18 mouse cellular contexts compared by ENCODE assay signal in the genomic region with DNA sequence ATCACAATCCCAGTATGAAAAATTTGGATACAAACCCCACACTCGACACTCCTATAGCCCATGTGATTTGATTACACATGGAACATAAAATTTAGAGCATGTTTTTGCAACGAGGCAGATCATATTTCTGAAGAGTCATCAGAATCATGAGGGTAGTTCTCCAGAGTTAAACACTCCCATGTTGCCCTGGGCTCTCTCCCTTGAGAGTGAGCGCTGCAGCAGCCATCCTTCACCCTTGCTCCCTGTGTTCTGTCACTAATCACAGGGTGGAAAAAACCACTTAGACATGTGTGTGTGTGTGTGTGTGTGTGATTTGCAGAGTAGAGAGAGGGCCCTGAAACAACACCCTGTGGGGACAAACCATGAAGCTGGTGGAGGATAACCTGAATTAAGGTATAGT. TPM values are rescaled to one million over a fixed set of nuclear protein-coding genes. Genes with fewer than 3 reads are reported as not detected.
DNase-seq lines count a peak whose midpoint lies in the region; ATAC-seq and TF ChIP-seq lines count a peak whose summit lies in the region.
"Had no signal": no experiment of that assay in that cellular context is flagged by ENCODE, and none has a peak within 500 bp of the region (broad histone marks: within the 10 kb centered on the region; RNA-seq: fewer than 3 reads in every experiment).

No protein-coding gene starts in this region.

- no peaks in the 10 kb centered on the region for H3K36me3 ChIP-seq in heart, embryonic 13.5 days
- peaks cover 8% of the 10 kb centered on the region; the same call in 1 of the 2 replicates for H3K36me3 ChIP-seq in heart, adult 2 months (ENCODE audit: control insufficient read depth, insufficient read depth, low read length)
- peaks cover 31% of the 10 kb centered on the region for H3K36me3 ChIP-seq in megakaryocyte, embryonic 14.5 days (replicated peaks; ENCODE audit: low read length)
- H3K36me3 ChIP-seq: embryonic facial prominence, embryonic 13.5 days; hindbrain, embryonic 15.5 days had no signal

- H3K4me3 ChIP-seq in heart, embryonic 13.5 days, result no peak overlapping the region
- H3K4me3 ChIP-seq in heart, adult 2 months, result no peak overlapping the region
- H3K4me3 ChIP-seq in megakaryocyte, embryonic 14.5 days (replicated peaks), result peak overlapping the region; percentile 99
- H3K4me3 ChIP-seq: embryonic facial prominence, embryonic 13.5 days; hindbrain, embryonic 15.5 days had no signal

- TF ChIP-seq POLR2A in heart, adult 2 months (IDR thresholded peaks at IDR 0.05; ENCODE audit: insufficient read depth, low read depth, low read length), result no peak

- H3K4me2 ChIP-seq in heart, embryonic 13.5 days, result peak overlapping the region; percentile 98
- H3K4me2 ChIP-seq: embryonic facial prominence, embryonic 13.5 days; hindbrain, embryonic 15.5 days; midbrain, embryonic 11.5 days had no signal

- intact Hi-C loops in heart, adult 2 months (cut with DNase I), result no loop called here

- ATAC-seq in heart, embryonic 13.5 days (ENCODE audit: extremely low read depth, insufficient number of reproducible peaks, low FRiP score, low TSS enrichment), result no peak
- ATAC-seq in megakaryocyte, adult 5-6 weeks (ENCODE audit: poor library complexity, severe bottlenecking), result no peak

- no peaks in the 10 kb centered on the region for H3K27me3 ChIP-seq in heart, embryonic 13.5 days (replicated peaks)
- no peaks in the 10 kb centered on the region for H3K27me3 ChIP-seq in heart, adult 2 months (ENCODE audit: control insufficient read depth, insufficient read depth, low read length)
- no peaks in the 10 kb centered on the region for H3K27me3 ChIP-seq in megakaryocyte, embryonic 14.5 days (replicated peaks)
- H3K27me3 ChIP-seq: embryonic facial prominence, embryonic 13.5 days; hindbrain, embryonic 15.5 days had no signal

- peak overlapping the region; percentile 41 for H3K9ac ChIP-seq in heart, embryonic 13.5 days
- H3K9ac ChIP-seq in heart, adult 2 months (ENCODE audit: low read depth, low read length), result no peak overlapping the region
- H3K9ac ChIP-seq: embryonic facial prominence, embryonic 13.5 days; hindbrain, embryonic 15.5 days had no signal

- TF ChIP-seq CTCF in heart, adult 2 months (IDR thresholded peaks at IDR 0.05), result no peak

- peaks cover 49% of the 10 kb centered on the region for H3K4me1 ChIP-seq in heart, embryonic 13.5 days
- H3K4me1 ChIP-seq in heart, adult 2 months (ENCODE audit: control insufficient read depth, insufficient read depth, low read length), result peaks cover 8% of the 10 kb centered on the region
- peaks cover 50% of the 10 kb centered on the region for H3K4me1 ChIP-seq in megakaryocyte, embryonic 14.5 days

- no peaks in the 10 kb centered on the region for H3K79me2 ChIP-seq in heart, adult 2 months (replicated peaks; ENCODE audit: control insufficient read depth, insufficient read depth, low read length)

- H3K9me3 ChIP-seq in heart, embryonic 13.5 days, result no peaks in the 10 kb centered on the region
- no peaks in the 10 kb centered on the region for H3K9me3 ChIP-seq in megakaryocyte, embryonic 14.5 days
- H3K9me3 ChIP-seq: embryonic facial prominence, embryonic 13.5 days; hindbrain, embryonic 15.5 days had no signal

- 54% methylated on average over 3 of the region's 3 CpGs for whole genome bisulfite sequencing in heart, embryonic 13.5 days
- 51% methylated on average over 3 of the region's 3 CpGs for WGBS in heart, adult 2 months

- no peak for TF ChIP-seq EP300 in heart, adult 2 months (IDR thresholded peaks at IDR 0.05; ENCODE audit: insufficient read depth, low read depth, low read length)

- peak; percentile 36 to 70 for DNase-seq in adrenal gland, adult (ENCODE audit: inconsistent age in 2 of 2, low spot score in 1 of 2)
- no peak for DNase-seq in adrenal gland, adult 18-20 months (ENCODE audit: low spot score in 2 of 2)
- DNase-seq in heart, adult 2 months, result no peak
- DNase-seq in kidney, adult 9 months, result no peak
- DNase-seq in right cerebral cortex, postnatal 4 days, result no peak
- DNase-seq: cerebellum, adult 18-20 months; kidney, adult 18-20 months; kidney, postnatal 25 days; layer of hippocampus, adult 9-11 months; lung, postnatal 10 days; retina, postnatal 1 day; thymus, adult 18-20 months had no signal

- no peak overlapping the region for H3K27ac ChIP-seq in heart, embryonic 13.5 days (replicated peaks)
- H3K27ac ChIP-seq in heart, adult 2 months, result no peak overlapping the region
- H3K27ac ChIP-seq: embryonic facial prominence, embryonic 13.5 days; hindbrain, embryonic 15.5 days had no signal

RNA-seq across cellular contexts. Expression of a gene that starts 2.0 kb away (rescaled TPM):
- 10 to 100 TPM; 19.4 to 20.3 TPM for total RNA-seq in adrenal gland, adult 18-20 months (2021)
- polyA plus RNA-seq in heart, embryonic 13.5 days (2015; fragmentation: Nextera tagmentation; extraction: Ambion mirVana), result 1.3 and 1.5 TPM in 2 replicates
- 1 to 10 TPM; 6.6 to 9.8 TPM for total RNA-seq in heart, adult 2 months (2021)
- 8.3 and 10.6 TPM in 2 replicates for polyA plus RNA-seq in heart, adult 2 months (2012; rRNA removed)
- polyA plus RNA-seq in megakaryocyte, embryonic 14.5 days (2012; ENCODE audit: insufficient read depth, low replicate concordance), result 3.8 and 5.2 TPM in 2 replicates
- 24.7 and 25.8 TPM in 2 replicates for total RNA-seq in megakaryocyte, adult 5-6 weeks (2015)
- 19.1 TPM in 2 replicates for total RNA-seq in megakaryocyte, adult 5-6 weeks (2017)

Comparison
In these comparisons a context has a peak if more than half of its experiments do, and no peak if none do; other contexts are left out.
1. DNase-seq: peak in adrenal gland, adult (2 of 2); none in adrenal gland, adult 18-20 months (0 of 2), heart, adult 2 months (0 of 2), kidney, adult 9 months (single experiment) and right cerebral cortex, postnatal 4 days (single experiment).